Mouse (Mus musculus) adrenal gland, adult (tissue): ENCODE results near the gene Ust.

Experiments used
- DNase-seq, 2 experiments: peaks; one replicate each; pipeline ENCODE4 v3.0.0; 2022 to 2023; ENCODE audit warnings: low spot score in 1 of 2; ENCODE audit not compliant: inconsistent age in 2 of 2

Ust gene

DNA sequence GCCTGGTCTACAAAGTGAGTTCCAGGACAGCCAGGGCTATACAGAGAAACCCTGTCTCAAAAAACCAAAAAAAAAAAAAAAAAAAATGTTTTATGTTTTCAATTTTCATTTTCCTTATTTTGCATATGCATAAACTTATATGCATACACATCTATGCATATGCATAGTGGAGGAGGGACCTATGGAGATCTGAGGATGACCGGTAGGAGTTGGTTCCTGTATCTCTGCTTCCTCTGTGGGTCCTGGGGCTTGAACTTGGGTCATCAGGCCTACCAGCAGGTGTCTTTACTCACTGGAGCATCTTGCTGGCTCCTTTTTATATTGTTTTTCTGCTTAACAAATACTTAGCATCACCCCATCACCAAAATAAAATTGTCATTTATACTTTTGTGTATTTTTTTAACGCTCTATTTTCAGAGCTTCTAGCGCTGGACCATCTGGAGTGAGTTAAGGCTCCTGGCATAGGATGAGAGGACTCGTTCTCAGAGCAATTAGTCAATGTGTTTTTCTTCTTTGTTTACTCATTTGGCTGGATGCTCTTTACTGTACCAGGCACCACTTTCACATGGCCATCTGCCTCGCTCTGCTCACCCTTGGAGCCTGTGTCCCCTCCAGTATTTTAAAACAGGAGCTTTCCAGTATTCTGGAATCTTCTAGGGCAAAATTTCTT, 290.8 kb downstream of the Ust start:
- no peak for DNase-seq

DNA sequence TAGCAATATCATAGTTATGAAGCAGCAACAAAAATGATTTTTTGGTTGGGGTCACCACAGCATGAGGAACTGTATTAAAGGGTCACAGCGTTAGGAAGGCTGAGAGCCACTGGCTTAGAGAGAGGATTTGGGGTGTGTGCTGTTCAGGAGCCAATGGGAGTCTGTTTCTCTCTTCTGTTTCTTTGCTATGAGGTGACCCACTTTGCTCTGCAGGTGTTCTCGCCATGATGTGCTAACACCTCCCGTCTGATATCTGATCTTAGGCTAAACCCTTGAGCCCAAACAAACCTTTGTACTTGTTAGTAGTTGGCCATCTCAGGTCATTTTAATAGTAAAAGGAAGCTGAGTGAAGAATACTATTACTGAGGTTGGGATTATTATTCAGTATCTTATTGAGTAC, 292.0 kb downstream of the Ust start:
- DNase-seq: no peak

DNA sequence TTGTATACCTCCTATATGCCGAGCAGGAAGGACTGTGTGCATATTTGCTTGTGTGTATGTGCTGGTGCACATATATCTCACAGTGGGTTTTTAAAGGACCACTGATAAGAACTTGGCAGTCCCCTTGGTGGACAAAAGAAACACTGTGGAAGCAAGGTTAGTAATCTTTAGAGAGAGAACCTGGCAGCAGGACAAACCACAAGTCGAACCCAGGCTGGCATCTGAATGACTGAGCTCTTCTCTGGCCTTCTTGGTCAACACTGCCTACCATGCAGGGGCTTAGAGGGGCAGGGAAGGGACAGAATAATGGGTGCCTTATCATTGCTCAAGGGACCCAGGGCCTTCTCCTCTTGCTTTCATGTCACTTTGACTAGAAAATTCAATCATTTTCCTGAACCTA, 294.0 kb downstream of the Ust start:
- no peak for DNase-seq

DNA sequence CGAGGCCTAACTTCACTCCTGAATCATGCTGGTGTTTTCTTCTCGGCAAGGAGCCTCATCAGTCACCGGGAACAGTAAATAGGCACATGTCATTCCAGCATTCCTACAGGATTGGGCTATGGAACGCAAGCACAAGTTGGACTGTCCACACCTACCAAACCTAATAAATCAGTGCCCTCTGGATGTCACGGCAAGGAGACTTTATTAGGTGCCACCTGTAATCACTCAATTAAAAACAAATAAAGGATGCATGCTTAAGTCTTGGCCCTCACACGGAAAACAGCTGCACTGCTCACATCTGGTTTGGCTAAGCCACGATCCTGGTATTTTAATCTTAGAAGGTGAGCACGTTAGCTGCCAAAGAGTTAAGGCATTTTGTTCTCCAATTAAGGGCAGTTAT, 294.6 kb downstream of the Ust start:
- no peak for DNase-seq

DNA sequence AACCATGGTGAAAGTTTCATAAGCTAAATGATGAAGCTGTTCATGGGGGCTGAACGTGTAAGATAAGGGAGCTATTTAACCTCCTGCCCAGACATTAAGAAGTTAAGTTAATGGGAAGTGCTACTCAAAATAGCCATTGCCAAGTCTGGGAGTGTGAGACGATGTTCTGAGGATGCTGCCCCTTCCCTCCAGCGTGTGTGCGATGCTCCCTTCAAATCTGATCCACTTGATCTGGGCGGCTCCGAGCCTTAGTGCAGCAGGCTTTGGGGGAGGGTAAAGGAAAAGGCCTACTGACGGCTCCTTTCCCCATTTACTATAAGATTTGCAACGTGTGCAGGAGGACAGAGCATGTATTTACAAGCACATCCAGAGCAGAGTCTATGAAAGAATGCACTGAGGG, 301.7 kb downstream of the Ust start:
- no peak for DNase-seq

DNA sequence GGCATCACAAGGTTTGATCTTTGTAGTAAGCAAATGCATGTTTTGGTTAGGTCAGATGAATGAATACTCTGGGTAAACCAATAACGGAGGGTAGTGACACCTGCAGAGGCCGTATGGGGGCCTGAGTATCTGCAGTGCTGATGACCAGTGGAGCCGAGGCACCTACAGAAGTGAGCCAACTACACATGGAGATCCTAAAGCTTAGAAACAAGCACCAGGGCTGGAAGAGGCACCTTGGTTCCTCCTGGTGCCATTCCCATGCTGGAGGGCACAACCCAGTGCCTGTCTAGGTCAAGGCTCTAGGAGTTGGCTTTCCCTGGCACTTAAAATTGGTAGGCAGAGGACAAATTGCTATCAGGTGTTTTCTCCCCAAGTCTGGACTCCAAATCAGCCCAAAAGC, 303.4 kb downstream of the Ust start:
- no peak for DNase-seq

DNA sequence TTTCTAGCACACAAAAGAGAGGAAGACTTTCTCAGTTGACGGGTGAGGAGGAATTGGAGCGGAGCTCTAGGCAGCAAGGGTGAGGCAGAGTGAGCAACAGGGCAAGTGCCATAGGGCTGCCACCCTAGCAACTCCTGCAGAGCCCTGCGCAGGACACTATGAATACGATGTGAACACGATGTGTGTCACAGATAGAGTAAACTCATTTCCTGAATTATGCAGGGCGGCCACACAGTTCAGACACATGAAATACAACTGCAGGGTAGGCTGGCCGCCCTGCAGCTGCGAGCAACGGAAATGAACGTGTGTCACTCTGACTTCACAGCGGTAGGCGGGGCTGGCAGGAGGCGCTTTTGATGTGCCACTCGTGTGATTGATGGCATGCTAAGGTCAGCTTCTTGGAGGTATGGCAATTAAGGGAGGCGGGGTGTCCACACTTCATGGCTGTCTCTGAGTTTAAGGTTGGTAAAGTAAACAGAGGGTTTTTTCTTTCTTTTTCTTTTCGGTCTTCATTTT, 304.7 kb downstream of the Ust start:
- DNase-seq: peak; percentile 76 to 90

DNA sequence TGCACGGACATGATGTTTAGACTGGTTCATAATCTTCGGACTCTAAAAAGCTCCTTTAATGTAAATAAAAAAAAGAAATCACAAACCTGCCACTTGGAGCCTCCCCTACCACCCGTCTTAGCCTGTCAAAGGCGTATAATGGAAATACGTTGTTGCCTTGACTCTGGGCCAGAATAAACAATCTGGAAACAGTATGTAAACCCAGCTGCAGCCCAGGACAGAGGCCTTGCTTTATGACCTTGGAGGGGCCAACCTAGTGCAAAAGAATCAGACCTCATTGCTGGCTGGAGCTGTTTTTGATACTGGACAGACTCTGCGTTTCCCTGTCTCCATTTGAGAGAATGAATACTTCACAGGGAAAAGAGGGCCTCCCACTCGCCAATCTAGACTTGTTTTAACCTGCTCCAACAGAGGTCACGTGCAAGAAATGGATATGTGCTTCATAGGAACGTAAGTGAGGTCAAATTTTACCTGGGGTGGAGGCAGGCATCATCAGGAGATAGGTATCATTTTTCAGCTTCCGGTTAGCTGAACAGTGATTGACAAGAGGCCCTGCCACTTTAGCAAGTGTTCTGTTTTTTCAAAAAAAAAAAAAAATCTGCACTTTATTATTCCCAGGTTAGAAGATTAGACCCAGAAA, 305.2 kb downstream of the Ust start:
- DNase-seq: peak; percentile 18 to 66

DNA sequence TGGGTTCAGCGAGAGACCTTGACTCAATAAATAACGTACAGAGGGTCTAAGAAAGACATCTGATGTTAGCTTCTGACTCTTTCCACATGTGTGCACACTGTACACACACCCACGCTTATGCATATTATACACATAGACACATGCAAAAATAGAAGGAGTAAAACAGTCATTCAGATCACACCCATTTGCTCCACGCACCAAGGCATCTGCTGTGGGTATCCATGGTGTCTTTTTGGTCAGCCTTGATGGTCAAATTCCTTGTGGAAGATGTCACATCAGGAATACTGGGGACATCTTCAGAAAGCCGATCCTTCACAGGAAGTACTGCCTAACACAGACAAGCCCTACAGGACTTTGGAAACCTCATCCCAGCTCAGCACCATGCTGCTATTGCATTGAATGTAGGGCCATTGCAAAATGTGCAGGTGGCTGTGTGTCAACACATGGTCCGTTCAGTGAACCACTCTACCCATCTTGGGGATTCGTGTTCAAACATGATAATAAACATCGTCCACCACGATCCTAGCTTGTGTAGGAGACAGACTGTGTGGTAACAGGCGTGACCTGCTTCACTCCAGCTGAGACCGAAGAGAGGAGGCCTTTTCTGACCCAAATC, 305.9 kb downstream of the Ust start:
- DNase-seq: no peak

DNA sequence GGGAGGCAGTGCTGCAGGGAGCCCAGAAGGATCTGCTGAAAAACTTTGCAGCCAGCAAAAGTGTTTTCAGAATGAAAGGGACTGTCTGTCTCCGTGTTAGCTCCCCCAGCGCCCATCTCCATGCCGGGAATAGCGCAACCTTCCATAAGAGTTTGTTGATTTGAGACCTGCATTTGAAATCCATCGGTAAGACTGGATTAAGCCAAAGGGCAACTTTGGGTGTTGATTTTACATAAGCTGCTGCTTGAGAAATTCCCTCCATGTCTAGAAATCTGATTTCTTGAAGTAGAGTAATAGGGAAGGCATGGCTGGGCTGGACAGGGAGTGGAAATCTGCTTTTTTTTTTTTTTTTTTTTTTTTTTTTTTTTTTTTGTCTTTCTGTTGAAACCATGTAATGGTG, 306.9 kb downstream of the Ust start:
- no peak for DNase-seq

DNA sequence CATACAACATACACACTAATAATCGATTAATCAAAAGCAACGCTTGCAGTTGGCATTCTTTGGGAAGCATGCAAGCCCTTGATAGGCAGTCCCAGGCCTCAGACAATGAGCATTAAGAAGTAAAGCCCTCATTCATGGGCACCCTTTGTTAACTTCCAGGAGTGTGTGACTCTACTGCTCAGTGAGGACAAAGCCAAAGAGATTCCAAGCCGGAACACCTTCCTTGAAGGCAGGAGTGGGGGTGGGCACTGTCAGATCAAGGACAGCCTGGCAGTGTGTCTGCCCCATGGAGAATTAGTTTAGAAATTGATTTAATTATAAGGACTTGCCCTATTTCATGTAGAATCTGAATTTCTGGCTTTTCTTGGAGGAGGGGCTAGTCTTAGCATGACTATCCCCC, 308.3 kb downstream of the Ust start:
- no peak for DNase-seq

DNA sequence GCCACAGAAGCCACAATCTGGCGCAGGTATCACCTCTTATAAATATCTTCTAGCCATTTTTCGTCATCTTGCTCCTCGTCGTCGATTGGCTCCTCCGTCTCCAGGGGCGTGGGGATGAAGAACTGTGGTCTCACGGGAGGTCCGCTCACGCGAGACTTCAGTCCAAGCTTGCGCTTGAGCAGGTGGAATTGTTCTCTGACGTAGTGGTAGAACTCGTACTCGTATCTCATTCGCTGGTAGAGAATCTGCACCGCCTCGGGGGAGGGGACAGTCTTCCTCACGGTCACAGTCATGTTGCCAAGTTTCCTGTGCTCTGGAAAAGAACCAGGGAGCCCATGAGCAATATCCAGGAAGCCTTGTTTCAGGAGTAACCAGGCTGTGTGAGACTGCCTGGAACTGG, 311.3 kb downstream of the Ust start:
- DNase-seq: no peak

DNA sequence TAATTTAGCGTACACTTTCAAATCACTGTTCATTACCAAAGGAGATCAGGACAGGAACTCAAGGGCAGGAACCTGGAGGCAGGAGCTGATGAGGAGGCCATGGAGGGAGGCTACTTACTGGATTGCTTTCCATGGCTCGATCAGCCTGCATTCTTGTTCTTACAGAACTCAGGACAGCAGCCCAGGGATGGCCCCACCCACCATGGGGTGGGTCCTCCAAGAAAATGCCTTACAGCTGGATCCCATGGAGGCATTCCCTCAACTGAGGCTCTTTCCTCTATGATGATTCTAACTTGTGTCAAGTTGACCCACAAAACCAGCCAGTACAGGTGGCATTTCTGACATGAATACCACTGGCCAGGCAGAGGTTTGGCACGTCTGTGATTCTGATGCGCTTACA, 314.9 kb downstream of the Ust start:
- DNase-seq: no peak

DNA sequence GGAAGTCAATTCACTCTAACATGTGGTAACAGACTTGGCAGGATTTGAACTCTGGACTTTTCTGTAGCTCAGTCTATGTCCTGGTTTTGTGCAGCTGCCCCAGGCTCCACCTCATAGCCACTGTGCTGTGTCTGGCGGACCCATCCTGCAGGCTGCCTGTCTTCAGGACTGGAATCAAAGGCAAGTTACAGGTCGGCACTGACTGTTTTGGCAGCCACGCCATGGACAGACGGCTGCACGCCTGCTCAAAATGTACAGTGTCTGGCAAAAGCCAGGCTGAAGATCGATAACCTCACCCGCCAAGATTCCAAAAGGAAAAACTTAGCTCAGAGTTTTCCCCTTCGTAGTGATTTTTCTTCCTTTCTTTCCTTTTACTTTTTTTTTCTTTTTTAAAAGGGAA, 318.8 kb downstream of the Ust start:
- DNase-seq: no peak

DNA sequence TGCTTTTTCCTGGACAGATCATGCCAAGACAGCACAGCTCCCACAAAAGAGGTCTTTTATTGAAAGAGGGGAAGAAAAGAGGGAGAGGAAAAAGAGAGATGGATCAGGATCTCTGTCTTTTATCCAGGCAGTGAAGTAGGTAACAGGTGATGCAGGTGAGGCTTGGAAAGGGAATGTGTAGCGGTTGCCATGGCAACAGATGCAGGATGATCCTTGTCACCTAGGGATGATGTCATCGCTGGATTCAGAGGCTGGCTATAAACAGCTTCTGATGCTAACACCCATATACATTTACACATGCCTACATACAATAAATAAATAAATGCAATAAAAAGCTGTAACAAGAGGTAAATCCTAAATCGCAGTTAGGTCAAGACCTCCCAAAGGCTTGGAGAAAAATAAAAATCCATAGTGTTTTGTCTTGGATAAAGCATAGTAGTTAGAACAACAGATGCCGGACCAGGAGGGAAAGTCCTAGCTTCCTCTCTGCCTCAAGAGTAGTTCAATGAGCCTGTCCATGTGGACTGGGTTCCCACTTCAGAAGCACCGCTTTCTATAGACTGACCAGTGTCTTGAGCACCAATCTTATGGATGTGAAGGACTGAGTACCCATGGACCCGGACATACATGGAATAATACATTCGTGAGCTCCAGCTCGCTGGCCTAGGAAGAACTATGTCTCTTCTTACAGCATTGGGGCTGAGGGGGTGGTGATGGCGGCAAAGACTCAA, 319.4 kb downstream of the Ust start:
- DNase-seq: no peak

DNA sequence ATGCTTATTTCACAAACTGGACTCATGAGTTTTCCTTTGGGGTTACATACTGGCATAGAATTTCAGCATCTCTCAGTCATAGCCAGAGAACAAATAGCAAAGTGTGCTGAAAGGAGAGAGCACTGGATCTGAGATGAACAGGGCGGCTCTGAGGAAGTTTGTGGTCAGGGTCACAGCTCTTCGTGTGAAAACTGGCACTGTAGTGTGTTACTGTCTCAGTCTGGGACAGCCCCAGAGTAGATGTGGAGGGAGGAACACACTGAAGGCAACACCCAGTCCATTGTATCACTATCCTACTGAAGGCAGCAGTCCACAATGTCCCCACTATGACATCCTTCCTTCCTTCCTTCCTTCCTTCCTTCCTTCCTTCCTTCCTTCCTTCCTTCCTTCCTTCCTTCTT, 321.0 kb downstream of the Ust start:
- no peak for DNase-seq

DNA sequence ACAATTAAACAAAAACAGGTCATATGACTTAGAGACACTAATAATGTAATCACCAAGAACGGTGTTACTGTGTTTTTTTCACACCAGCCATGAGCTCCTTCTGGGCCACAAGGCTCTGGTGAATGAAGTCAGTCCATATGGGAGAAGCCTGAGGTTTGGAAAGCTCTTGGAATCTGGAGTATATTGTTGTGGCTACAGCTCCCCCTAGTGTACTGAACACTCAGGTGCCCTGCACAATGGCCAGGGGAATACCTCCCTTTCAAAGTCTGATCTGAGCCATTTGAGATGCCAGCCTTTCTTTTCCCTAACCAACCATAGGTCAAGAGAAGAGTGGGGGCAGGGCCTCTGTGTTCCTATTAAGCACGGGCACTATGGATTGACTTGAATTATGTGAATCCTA, 322.3 kb downstream of the Ust start:
- peak; percentile 63 to 89 for DNase-seq

DNA sequence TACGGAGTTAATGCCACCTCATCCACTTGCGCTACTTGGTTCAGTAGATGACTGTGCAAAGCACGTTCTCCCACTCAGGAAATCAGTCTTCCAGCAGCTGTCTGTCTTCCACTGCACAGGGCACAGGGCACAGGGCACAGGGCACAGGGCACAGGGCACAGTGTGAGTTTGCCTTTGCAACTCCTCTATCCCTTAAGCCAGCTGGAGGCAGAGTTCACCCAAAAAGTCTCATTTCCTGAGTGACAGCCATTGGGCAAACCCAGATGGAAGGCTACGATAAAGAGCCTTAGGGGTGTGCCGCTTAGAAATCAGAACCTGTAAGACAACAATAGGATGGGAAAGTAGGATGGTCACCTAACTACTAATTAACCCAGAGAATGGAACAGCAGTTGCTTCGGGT, 322.9 kb downstream of the Ust start:
- DNase-seq: no peak

DNA sequence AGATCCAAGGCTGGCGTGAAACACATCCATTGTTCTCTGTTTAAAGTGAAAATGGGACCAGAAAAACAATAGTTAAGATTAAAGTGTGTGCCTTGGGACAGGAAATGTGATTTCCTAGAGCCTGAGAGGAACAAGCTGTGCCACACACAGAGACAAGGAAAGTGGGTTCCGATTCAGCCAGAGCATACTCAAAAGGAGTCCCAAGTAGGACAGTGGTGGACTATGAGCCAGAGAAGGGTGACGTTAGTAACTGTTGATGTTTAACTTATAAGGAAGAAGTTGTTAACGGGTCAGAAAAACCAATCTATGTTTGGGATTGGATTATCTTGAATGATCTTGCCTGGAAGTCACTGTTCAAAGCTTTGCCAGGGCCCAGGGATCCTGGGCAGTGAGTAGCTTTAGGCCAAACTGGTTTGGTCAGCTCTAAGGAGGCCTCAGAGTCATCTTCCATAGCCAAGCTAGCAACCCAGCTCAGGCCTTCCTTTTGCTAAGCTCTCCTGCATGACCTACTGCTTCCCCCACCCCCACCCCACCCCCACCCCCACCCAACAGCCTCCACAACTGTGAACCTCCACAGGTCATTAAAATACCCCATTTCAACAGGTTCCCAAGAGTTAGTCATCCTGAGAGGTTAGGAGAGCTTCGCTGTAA, 329.2 kb downstream of the Ust start:
- no peak for DNase-seq

DNA sequence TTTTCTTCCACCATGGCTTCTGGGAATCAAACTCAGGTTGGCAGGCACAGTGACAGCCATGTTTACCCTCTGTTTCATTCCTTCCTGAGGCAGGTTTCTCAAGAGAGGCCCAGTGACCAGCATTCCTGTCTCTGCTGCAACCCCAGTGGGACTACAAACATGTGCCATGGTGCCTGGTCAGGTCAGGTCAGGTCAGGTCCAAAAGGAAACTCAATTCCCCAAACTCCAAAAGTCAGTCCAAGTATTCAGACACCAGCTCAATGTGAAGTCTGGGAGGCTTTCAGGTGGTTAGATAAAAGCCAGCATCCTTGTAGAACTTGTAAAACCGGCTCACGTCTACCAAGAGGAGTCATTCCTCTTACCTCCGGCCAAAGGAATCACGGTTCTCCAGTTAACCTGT, 333.0 kb downstream of the Ust start:
- DNase-seq: no peak

DNA sequence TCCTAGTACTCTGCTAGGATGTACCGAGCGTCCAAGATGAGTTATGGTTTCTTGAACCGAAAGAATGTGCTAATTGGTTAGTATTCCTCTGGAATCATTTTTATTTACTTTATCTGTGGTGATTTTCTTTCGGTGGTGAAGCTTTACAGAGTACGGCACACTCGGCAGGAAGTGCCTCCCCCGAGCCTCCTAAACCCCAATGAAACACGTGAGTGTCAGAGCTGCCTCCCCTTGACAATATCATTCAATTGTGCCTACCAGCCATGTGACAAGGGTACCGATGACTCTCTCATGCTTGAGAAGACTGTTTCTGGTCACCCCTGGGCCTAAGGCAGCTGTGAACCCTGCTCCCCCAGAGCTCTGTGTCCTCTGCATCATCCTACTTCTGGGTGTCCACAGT, 333.9 kb downstream of the Ust start:
- DNase-seq: no peak
